Mouse (Mus musculus): ENCODE measurements around the gene Ctf1. TPM values are rescaled to one million over a fixed set of nuclear protein-coding genes. Genes with fewer than 3 reads are reported as not detected.

Ctf1 gene
- total and polyA plus RNA-seq, 3 experiments = 2.8 to 7.2 TPM; not detected in 1

- H3K36me3 ChIP-seq (ENCODE audit: control insufficient read depth in 1 of 2, insufficient read depth in 2 of 2, low read length in 2 of 2) = peaks cover 0 to 19% of the 10 kb centered on the region in 2 experiments; a peak in 2 of 4 replicates
- peaks cover 8 to 26% of the 10 kb centered on the region in 2 experiments for H3K4me1 ChIP-seq (ENCODE audit: control insufficient read depth in 1 of 2, insufficient read depth in 2 of 2, low read length in 2 of 2)
- H3K27me3 ChIP-seq (ENCODE audit: control insufficient read depth in 1 of 2, insufficient read depth in 2 of 2, low read length in 2 of 2) = no peaks in the 10 kb centered on the region
- peaks cover 22% of the 10 kb centered on the region for H3K79me2 ChIP-seq (ENCODE audit: control insufficient read depth, insufficient read depth, low read length, poor library complexity)
- no peaks in the 10 kb centered on the region for H3K9me3 ChIP-seq (replicated peaks; ENCODE audit: insufficient read depth, low read length)
- TF ChIP-seq EP300 (IDR thresholded peaks at IDR 0.05; ENCODE audit: low read depth in 1 of 2, low read length in 2 of 2) = no peak
- no peak for TF ChIP-seq ZMIZ1 (IDR thresholded peaks at IDR 0.05; ENCODE audit: low read depth, low read length)
- no peak for TF ChIP-seq CHD2 (IDR thresholded peaks at IDR 0.05; ENCODE audit: low read length)
- TF ChIP-seq MYB (IDR thresholded peaks at IDR 0.05; ENCODE audit: low read depth, low read length) = no peak
- TF ChIP-seq MAFK (IDR thresholded peaks at IDR 0.05; ENCODE audit: borderline replicate concordance, low read depth, low read length) = no peak
- TF ChIP-seq UBTF (IDR thresholded peaks at IDR 0.05; ENCODE audit: borderline replicate concordance, insufficient read depth, low read depth, low read length) = no peak
- TF ChIP-seq POLR2AphosphoS5 (IDR thresholded peaks at IDR 0.05; ENCODE audit: borderline replicate concordance, low read depth, low read length) = no peak
- no peak for TF ChIP-seq POLR2A (IDR thresholded peaks at IDR 0.05; ENCODE audit: control insufficient read depth in 1 of 2, insufficient read depth in 1 of 2, low read depth in 1 of 2, low read length in 2 of 2, poor library complexity in 1 of 2)
- TF ChIP-seq ZC3H11A (IDR thresholded peaks at IDR 0.05; ENCODE audit: low read depth, low read length) = no peak
- no peak for TF ChIP-seq TBP (IDR thresholded peaks at IDR 0.05; ENCODE audit: low read depth, low read length)
- no peak for TF ChIP-seq ZKSCAN1 (IDR thresholded peaks at IDR 0.05; ENCODE audit: low read depth, low read length)
- no peak for DNase-seq (ENCODE audit: low read depth, low spot score)
- H3K9ac ChIP-seq (ENCODE audit: control insufficient read depth, low read depth, low read length, poor library complexity, severe bottlenecking) = no peak overlapping the region
- no peak overlapping the region for H3K27ac ChIP-seq (ENCODE audit: control insufficient read depth, low read depth, low read length)
- no peak overlapping the region for H3K4me3 ChIP-seq (ENCODE audit: control insufficient read depth in 1 of 2, insufficient read depth in 1 of 2, low read depth in 2 of 2, low read length in 2 of 2)
Measured at GRCm38 (mm10) chr7:127765756-127766155, 53.2 kb downstream of the Ctf1 start.

DNA sequence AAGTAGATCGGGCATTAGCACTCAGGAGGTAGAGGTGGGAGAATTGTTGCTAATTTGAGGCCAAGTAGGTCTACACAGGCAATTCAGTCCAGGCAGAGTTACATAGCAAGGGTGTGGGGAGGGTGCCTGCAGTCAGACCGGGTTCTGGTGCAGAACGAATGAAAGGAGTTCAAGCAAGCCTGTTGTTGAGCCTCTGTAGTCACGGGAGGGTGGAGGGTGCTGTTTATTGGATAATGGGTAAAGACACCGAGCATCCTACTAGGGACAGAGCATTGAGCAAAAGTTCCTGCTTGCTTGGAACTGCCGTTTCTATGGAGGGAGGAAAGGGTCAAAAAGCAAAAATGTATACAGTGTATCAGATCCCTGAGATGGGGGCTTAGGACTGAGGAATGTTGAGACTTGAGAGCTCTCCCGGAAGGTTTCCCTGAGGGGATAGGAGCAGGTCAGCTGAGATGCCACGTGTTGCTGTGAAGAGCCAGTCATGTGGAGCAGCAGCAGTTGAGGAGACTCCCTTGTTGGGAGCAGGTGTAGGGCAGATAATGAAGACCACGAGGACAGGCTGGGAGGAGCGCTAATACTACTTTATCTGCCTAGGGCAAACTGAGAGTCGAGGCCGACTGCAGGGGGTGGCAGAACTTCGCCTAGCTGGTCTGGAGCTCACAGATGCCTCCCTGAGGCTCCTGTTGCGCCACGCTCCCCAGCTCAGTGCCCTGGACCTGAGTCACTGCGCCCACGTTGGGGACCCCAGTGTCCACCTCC, 54.5 kb downstream of the Ctf1 start:
- Histone ChIP-seq H3K4me1 (ENCODE audit: control insufficient read depth in 1 of 2, insufficient read depth in 2 of 2, low read length in 2 of 2) (peaks cover 8 to 36% of the 10 kb centered on the region in 2 experiments), H3K4me3 (ENCODE audit: control insufficient read depth in 1 of 2, insufficient read depth in 1 of 2, low read depth in 2 of 2, low read length in 2 of 2) (peak overlapping the region; percentile 9 to 64), H3K79me2 (ENCODE audit: control insufficient read depth, insufficient read depth, low read length, poor library complexity) (peaks cover 24% of the 10 kb centered on the region), H3K9ac (ENCODE audit: control insufficient read depth, low read depth, low read length, poor library complexity, severe bottlenecking) (peak overlapping the region; percentile 78), H3K36me3 (ENCODE audit: control insufficient read depth in 1 of 2, insufficient read depth in 2 of 2, low read length in 2 of 2) (peaks cover 0 to 30% of the 10 kb centered on the region in 2 experiments; a peak in 2 of 4 replicates), H3K27me3 (ENCODE audit: control insufficient read depth in 1 of 2, insufficient read depth in 2 of 2, low read length in 2 of 2) (no peaks in the 10 kb centered on the region), H3K9me3 (replicated peaks; ENCODE audit: insufficient read depth, low read length) (no peaks in the 10 kb centered on the region), H3K27ac (ENCODE audit: control insufficient read depth, low read depth, low read length) (peak overlapping the region; percentile 91)
- DNase-seq (ENCODE audit: low read depth, low spot score) = peak; percentile 94
- TF ChIP-seq ELF1 (IDR thresholded peaks at IDR 0.05; ENCODE audit: low read depth, low read length) = peak; percentile 47; the same call in 1 of the 2 replicates
- no peak for TF ChIP-seq SMC3 (IDR thresholded peaks at IDR 0.05; ENCODE audit: low read depth, low read length)
- no peak for TF ChIP-seq JUND (IDR thresholded peaks at IDR 0.05; ENCODE audit: low read depth, low read length)
- peak in 1 of 2 experiments; percentile 85; a peak in 3 of 4 replicates for TF ChIP-seq EP300 (IDR thresholded peaks at IDR 0.05; ENCODE audit: low read depth in 1 of 2, low read length in 2 of 2)
- TF ChIP-seq CTCF (IDR thresholded peaks at IDR 0.05 in 2 of 3, conservative IDR thresholded peaks at IDR 0.05 in 1 of 3; ENCODE audit: control insufficient read depth in 1 of 3, insufficient read depth in 1 of 3, low read depth in 2 of 3, low read length in 3 of 3, poor library complexity in 1 of 3, severe bottlenecking in 1 of 3) = peak in 2 of 3 experiments; percentile 9; a peak in 1 of 6 replicates
- TF ChIP-seq ETS1 (IDR thresholded peaks at IDR 0.05; ENCODE audit: low read depth, low read length) = peak; percentile 98
- TF ChIP-seq CHD2 (IDR thresholded peaks at IDR 0.05; ENCODE audit: low read length) = no peak
- TF ChIP-seq E2F4 (IDR thresholded peaks at IDR 0.05; ENCODE audit: borderline replicate concordance, low read depth, low read length) = 0 out of 2 replicates have a peak, but pooled peaks have one; percentile 44
- TF ChIP-seq ZNF384 (IDR thresholded peaks at IDR 0.05; ENCODE audit: low read depth, low read length) = no peak
- TF ChIP-seq ZMIZ1 (IDR thresholded peaks at IDR 0.05; ENCODE audit: low read depth, low read length) = peak; percentile 78; the same call in 1 of the 2 replicates
- no peak for TF ChIP-seq KAT2A (conservative IDR thresholded peaks at IDR 0.05; ENCODE audit: low read depth, low read length)
- TF ChIP-seq POLR2AphosphoS2 (IDR thresholded peaks at IDR 0.05; ENCODE audit: low read length) = 0 out of 2 replicates have a peak, but pooled peaks have one; percentile 44
- no peak for TF ChIP-seq RCOR1 (IDR thresholded peaks at IDR 0.05; ENCODE audit: low read depth, low read length)
- TF ChIP-seq SIN3A (IDR thresholded peaks at IDR 0.05; ENCODE audit: low read length) = peak; percentile 95
- peak; percentile 54 to 98 for TF ChIP-seq POLR2A (IDR thresholded peaks at IDR 0.05; ENCODE audit: control insufficient read depth in 1 of 2, insufficient read depth in 1 of 2, low read depth in 1 of 2, low read length in 2 of 2, poor library complexity in 1 of 2)
- peak; percentile 100 for TF ChIP-seq MAX (IDR thresholded peaks at IDR 0.05; ENCODE audit: low read length)
- peak; percentile 73 for TF ChIP-seq NELFE (IDR thresholded peaks at IDR 0.05; ENCODE audit: low read depth, low read length)
- peak; percentile 81 for TF ChIP-seq TAL1 (IDR thresholded peaks at IDR 0.05; ENCODE audit: low read length)
- TF ChIP-seq TBP (IDR thresholded peaks at IDR 0.05; ENCODE audit: low read depth, low read length) = peak; percentile 92
- TF ChIP-seq GATA1 (IDR thresholded peaks at IDR 0.05; ENCODE audit: low read depth, low read length) = peak; percentile 84
- peak; percentile 98 for TF ChIP-seq USF1 (IDR thresholded peaks at IDR 0.05; ENCODE audit: low read depth, low read length)
- peak; percentile 83 for TF ChIP-seq TCF12 (IDR thresholded peaks at IDR 0.05; ENCODE audit: low read depth, low read length)
- TF ChIP-seq MAFK (IDR thresholded peaks at IDR 0.05; ENCODE audit: borderline replicate concordance, low read depth, low read length) = no peak
- TF ChIP-seq USF2 (IDR thresholded peaks at IDR 0.05; ENCODE audit: borderline replicate concordance in 1 of 2, insufficient read depth in 1 of 2, low read depth in 1 of 2, low read length in 2 of 2) = peak in 1 of 2 experiments; percentile 96; a peak in 2 of 4 replicates

All from MEL (cell line).